Mouse (Mus musculus): ENCODE results near the gene Anks4b.

The Anks4b gene

GRCm38 (mm10) chr7:120173603-120174244 lies at the start of gene Anks4b:
Gene Anks4b (plus strand): TSS chr7:120173858.
- DNase-seq, result peak; percentile 92

GRCm38 (mm10) chr7:120124844-120125243 lies 48.8 kb upstream of the Anks4b start:
- peak; percentile 83 for DNase-seq

- no peak for DNase-seq
Measured at GRCm38 (mm10) chr7:120126976-120127685, 46.5 kb upstream of the Anks4b start.

DNA sequence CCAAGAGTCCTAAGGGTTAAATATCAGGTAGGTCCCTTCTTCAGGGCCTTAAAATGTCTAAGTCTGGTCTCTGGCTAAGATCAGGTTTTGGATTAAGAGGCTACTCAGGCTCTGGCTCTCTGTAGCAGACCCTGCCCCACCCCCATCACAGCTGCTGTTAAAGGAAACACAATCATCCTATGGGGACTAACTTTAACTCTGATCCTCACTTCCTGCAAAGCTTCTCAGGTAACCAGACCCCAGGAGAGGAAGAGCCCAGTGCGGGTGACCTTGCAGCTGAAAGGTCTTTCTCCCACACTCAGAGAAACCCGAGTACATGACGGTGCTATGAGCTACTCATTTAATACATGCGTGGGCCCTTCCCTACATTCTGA lies 46.0 kb upstream of the Anks4b start:
- DNase-seq, result no peak

DNA sequence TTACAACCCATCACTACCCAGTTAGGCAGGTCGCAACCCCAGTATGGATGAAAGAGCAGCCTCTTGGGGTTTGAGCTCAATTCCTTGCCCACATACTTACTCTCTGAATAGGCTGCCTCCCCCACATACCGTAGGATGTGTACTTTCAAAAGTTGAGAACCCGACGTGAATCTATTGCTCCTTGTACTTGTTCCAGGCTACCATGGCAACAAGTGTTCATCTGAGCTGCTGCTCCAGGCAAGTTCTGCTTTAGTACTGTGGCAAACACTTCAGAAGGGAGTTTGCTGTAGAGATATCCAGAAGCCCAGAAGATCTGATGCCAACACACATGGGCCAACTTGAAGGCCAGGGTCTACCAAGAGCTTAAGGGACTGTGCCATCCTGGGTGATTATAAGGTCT lies 44.7 kb upstream of the Anks4b start:
- no peak for DNase-seq

DNA sequence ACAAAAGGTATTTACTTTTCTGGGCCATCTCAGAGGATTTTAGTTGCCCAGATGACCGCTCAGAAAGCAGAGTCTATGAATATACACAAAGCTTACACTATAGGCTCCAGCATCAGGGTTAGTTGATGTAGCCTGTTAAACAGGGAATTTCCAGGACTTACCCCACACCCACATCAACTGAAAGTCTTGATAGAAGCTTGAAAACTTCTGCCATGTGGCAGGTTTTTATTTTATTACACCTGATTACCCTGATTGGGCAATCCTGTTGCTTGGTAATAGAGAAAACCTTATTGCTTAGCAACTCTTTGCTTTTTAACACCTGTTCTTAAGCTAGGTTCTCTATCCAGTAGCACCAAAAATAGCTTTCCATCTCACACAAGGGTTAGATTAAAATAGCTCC lies 30.9 kb upstream of the Anks4b start:
- no peak for DNase-seq

DNA sequence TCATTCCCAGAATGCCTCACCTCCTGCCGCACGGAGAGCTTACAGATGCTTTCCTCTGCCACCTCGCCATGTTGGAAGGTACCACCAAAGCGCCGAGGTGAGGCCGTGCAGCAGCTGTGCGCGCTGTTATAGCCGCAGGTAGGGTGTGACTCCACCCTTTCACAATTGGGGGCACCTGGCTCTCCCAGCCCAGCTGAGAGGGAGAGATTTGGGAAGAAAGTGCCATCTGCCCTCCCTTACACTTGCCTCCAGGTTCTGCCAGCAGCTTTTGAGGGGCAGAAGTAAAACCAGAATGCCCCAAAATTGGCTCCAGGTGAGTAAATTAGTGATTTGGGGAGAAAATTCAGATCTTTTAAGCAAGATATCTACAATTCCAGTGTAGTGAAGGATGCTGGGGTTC lies 28.5 kb upstream of the Anks4b start, which contains the start of gene Zp2:
Zp2 (minus strand) TSS at position 101 of the 400 bp plus-strand sequence.
- no peak for DNase-seq

DNA sequence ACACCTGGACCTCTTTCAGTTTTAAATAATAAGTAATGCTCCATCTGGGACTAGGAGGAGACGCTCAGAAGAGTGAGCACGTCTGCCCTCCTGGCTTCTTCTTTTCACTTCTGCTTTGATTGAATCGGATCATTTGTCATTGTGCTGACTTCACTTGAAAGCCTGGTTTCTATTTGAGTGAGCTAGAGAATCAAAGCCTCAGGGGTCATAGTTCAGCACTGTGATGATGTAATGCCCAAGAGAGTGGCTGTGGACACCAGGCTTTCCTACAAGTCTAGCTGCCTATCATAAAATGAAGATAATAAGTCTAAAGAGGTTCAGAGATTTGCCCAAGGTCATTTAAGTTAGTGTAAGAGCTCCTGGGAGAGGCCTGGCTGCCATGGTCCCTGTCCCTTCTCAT lies 23.4 kb upstream of the Anks4b start:
- DNase-seq, result peak; percentile 29

GRCm38 (mm10) chr7:120150898-120151297 lies 22.8 kb upstream of the Anks4b start:
- DNase-seq, result no peak

GRCm38 (mm10) chr7:120156841-120157409 lies 16.7 kb upstream of the Anks4b start:
- no peak for DNase-seq

DNA sequence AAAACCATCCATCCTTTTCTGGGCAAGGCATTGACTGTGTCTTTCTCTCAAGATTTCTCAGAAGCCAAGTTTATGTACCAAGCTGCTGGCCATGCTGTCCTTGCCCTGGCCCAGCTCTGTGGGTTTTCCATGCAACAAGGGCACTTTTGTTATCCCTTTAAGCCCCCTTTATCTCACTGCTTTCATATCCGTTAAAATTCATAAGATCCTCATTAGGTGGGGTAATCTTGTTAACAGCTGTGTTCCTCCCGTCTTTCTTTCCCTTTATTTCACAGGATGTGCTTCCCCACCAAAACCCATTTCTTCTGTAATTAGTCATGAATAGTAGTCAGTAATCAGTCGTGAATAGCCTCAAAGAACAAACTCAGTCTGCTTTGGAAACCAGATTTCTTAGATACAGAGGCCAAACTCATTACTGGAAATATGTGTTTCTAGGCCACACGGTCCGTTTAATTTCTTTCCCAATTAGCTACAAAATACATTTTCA lies 16.0 kb upstream of the Anks4b start:
- no peak for DNase-seq

DNA sequence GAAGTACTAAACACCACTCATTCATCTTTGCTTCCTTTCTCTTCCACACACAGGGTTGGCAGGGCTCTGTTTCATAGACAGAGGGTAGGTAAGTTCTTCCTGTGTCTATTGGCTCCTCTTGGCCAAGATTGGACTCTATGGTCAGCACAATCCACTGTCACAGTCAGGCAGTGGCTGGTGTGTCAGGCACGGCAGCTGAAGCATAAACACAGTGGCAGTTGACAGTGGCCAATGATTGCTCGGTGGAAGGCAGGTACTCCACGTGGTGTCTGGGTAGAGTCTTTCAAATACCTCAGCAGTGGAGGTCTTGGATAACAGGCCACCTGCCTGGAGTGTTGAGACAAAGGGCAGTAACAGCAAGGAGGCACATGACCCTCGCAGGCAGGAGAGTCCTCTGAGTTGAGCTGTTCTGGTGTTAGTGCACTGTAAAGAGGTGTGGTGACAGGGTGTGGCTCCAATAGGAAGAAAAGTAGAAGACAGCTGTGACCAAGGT lies 15.5 kb upstream of the Anks4b start:
- no peak for DNase-seq

- DNase-seq, result peak; percentile 70
Measured at GRCm38 (mm10) chr7:120163581-120164251, 9.9 kb upstream of the Anks4b start.

GRCm38 (mm10) chr7:120172188-120172700 lies 1.4 kb upstream of the Anks4b start:
- DNase-seq, result no peak

DNA sequence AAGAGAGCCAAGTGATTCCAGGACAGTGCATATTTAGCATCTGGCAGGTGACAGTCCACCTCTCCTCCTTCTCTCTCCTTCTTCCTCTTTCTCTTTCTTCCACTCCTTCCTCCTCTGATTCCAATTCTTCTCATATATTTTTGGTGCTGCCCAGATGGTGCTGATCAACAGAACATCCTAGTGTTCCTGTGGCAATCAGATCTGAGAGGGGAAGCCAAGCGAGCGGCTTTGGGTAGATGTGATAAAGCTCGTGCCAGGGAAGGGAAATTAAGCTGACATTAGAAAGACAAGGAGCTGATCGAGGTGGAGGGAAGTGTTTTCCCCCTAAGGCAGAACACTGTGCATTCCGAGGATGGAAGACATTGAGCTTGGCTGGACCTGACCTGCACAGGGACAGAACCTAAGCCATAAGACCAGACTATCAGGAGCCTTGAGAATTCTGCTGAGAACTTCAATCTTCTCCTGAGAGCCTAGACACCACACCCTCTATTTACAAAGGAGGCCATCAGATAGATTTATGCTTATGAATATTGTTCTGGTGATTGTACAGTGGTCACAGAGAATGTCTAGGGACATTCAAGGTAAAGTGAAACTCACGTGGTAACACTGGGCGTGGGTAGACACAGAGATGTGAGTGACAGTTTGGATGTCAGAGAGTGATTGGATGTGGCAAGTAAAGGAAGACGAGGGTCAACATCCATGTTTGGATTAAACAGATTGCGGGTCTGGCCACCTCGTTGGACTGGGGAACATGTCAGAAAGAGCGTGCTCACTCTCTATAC lies 1.3 kb downstream of the Anks4b start:
- DNase-seq, result no peak

DNA sequence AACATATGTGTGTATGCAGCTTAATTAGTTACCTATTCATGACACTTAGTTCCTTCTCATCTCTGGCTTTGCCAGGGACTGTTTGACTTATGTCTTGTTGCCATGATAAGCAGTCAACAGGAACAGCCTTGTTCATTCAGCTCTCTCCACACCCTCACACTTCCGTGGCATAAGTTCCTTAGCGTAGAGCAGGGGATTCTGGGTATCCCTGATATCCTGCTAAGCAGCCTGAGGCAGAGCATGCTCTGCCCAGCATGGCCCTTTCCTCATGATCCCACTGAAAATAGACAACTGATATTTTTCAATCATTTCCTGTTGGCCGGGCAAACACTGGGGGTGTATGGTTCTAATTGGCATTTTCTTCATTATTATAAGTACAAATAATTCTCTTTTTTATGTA lies 4.0 kb downstream of the Anks4b start:
- DNase-seq, result no peak

DNA sequence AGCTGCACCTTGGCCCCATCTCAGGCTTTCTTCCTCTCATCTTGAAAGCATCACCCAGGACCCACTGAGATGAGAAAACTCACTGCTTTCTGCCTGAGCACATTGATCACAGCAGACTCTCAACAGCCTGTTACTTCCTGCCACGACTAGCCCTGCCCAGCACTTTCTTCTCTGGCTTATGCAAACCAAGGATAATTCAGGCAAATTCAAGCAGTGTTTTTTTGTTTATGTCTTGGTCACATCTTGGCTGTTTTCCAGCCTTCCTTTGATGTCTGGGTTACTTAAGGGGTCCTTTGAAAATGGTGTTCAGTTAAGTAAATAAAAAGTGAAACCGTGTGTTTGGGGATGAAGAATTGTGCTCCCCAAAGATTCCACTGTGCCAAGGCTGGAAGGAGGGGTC lies 5.3 kb downstream of the Anks4b start:
- DNase-seq, result no peak

DNA sequence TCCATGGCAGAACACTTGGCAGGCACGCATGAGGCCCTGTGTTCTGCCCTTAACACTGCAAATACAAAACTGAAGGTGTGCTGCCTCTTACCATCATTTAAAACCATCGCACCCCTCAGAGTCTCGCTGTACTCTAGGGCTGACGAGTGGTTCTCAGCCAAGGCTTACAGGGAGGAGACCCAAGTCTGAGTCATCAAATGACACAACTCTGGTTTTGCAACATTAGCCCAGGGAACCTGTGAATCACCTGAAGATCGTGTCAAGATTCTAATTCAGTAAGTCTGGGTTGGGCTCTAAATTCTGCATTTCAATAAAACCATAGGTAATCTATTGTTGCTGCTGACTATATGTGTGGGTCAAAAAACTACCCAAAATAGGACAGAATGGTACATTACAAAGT lies 6.9 kb downstream of the Anks4b start:
- DNase-seq, result no peak

DNA sequence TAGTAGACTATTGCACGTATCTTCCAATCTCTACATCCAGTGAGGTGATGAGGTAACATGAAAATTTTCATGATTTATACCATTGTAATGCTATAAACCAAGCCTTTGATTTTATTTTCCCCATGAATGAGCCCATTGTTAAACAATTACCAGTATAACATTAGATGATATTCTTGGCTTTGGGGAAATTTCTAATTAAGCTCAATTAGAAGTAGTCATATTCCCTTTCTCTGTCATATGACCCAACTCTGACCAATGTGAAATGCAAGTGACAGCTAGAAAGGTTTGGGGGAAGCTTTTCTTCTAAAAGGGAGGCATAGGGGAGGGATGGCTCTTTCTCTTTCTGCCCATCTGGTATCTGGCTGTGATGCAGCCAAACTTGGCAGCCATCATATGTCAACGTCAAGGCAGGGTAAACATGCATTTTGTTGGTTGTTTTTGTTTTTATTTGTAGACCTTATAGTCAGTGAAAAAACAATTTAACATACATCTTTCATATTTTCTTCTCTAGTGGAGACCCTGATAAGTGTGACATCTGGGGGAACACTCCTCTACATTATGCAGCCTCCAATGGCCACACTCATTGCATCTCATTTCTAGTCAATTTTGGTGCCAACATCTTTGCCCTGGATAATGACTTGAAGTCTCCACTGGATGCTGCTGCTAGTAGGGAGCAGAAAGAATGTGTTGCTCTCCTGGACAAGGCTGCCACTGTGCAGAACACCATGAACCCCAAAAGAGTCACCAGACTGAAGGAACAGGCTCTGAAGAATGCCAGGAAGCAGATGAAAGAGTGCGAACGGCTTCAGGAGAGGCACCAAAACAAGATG lies 8.0 kb downstream of the Anks4b start:
- DNase-seq, result no peak

- no peak for DNase-seq
Measured at GRCm38 (mm10) chr7:120182891-120183290, 9.2 kb downstream of the Anks4b start.

DNA sequence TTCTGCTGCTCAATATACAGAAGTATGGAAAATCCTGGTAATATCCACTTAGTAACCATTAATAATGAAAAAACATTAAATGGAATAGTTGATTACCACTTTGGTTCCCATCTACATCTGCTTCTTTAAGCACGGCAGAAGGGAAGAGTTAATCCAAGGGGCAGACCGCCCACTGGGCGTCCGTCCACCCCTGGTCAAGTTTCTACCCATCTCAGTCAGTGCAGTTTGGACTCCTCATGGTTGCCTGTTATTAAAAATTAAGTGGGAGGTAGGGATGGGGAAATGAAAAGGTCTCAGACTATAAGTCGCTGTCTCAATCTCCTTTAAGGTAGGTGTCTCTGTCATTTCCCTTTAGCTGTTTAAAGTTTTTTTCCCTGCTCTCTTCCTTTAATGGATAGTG lies 15.3 kb downstream of the Anks4b start:
- DNase-seq, result no peak

Measured in kidney, postnatal 14 days (tissue).